Mouse (Mus musculus) embryonic facial prominence, embryonic 11.5 days (tissue): Measurements from ENCODE around the gene Col25a1. TPM values are rescaled to one million over a fixed set of nuclear protein-coding genes. Genes with fewer than 3 reads are reported as not detected.

Experiments used
- ATAC-seq: fragments of 200-750 bp; cut with Nextera tagmentation; replicated peaks from 2 replicates; pipeline ENCODE4 v1.8.0; 2017; ENCODE audit warnings: low read depth; ENCODE audit not compliant: insufficient number of reproducible peaks, low FRiP score, low TSS enrichment
- DNase-seq: peaks from one replicate; pipeline ENCODE4 v3.0.0-alpha.2; 2015; ENCODE audit warnings: low spot score
- H3K27ac ChIP-seq: fragments of 300-500 bp; sonication (generic); replicated peaks from 2 replicates; pipeline ENCODE4 v1.5.1; 2014; ENCODE audit warnings: mild to moderate bottlenecking, low read depth, low read length, control low read depth
- H3K27me3 ChIP-seq: fragments of 300-500 bp; sonication (generic); 2 replicates; pipeline ENCODE4 v1.6.1; 2014; ENCODE audit warnings: mild to moderate bottlenecking, low read length, moderate library complexity, mixed read lengths; ENCODE audit not compliant: control insufficient read depth, insufficient read depth
- H3K36me3 ChIP-seq: fragments of 300-500 bp; sonication (generic); replicated peaks from 2 replicates; pipeline ENCODE4 v1.6.1; 2014; ENCODE audit warnings: low read depth, mild to moderate bottlenecking, low read length, moderate library complexity, mixed read lengths; ENCODE audit not compliant: control insufficient read depth, insufficient read depth
- H3K4me1 ChIP-seq: fragments of 300-500 bp; sonication (generic); 2 replicates; pipeline ENCODE4 v1.6.1; 2014; ENCODE audit warnings: low read length, mixed read lengths; ENCODE audit not compliant: control insufficient read depth, insufficient read depth
- H3K4me2 ChIP-seq: fragments of 300-500 bp; sonication (generic); 2 replicates; pipeline ENCODE4 v1.6.1; 2014; ENCODE audit warnings: low read depth, mild to moderate bottlenecking, control low read depth, low read length, moderate library complexity
- H3K4me3 ChIP-seq: fragments of 300-500 bp; sonication (generic); 2 replicates; pipeline ENCODE4 v1.5.1; 2014; ENCODE audit warnings: low read depth, low read length, control low read depth
- H3K9ac ChIP-seq: fragments of 300-500 bp; sonication (generic); replicated peaks from 2 replicates; pipeline ENCODE4 v1.6.1; 2014; ENCODE audit warnings: mild to moderate bottlenecking, control low read depth, low read length
- H3K9me3 ChIP-seq: fragments of 300-500 bp; sonication (generic); replicated peaks from 2 replicates; pipeline ENCODE4 v1.6.1; 2016; ENCODE audit warnings: mild to moderate bottlenecking, low read length, inconsistent platforms, mixed read lengths; ENCODE audit not compliant: control insufficient read depth
- WGBS: fragments of 180-500 bp; shearing (Covaris S2); extraction: QIAGEN DNeasy Blood & Tissue Kit; methylation state at CpG from one replicate; pipeline ENCODE4 v1.1.7; 2014; 5-methylcytosine and 5-hydroxymethylcytosine counted together
- polyA plus RNA-seq: library from polyadenylated mRNA; unstranded; fragments of >200 nt; fragmentation: Nextera tagmentation; extraction: Ambion mirVana; gene quantifications from 2 replicates; pipeline ENCODE4 v1.2.1, GENCODE M21; 2014

Col25a1 gene
- polyA plus RNA-seq, 1 experiment from 2014 or later = 11.1 TPM

DNA sequence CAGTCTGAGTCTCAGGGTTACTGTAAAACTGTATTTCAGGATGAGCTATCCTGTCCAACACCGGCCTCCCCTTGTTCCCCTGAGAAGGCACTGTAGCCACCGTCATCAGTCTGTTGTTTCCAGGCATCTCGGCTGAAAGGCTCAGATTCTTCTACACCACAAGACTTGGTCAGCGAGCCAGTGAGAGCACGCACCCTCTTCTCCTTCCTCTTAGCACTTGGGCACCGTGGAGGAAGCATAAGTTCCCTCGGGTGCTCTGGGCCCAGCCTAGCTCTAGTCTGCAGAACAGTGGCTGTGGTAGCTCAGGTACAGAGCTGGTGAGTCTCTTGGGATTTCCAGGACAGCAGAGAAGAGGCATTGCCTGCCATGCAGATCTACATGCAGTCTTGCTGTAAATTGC is 229.5 kb downstream of the Col25a1 start:
- no peak overlapping the region for H3K9ac ChIP-seq
- ATAC-seq = no peak
- WGBS = 73% methylated on average over 7 of the region's 7 CpGs
- no peak overlapping the region for H3K27ac ChIP-seq
- H3K27me3 ChIP-seq = no peaks in the 10 kb centered on the region
- no peak overlapping the region for H3K4me2 ChIP-seq
- no peaks in the 10 kb centered on the region for H3K36me3 ChIP-seq
- H3K4me1 ChIP-seq = no peaks in the 10 kb centered on the region; the same call in 1 of the 2 replicates
- H3K4me3 ChIP-seq = no peak overlapping the region
- no peaks in the 10 kb centered on the region for H3K9me3 ChIP-seq
- DNase-seq = no peak

DNA sequence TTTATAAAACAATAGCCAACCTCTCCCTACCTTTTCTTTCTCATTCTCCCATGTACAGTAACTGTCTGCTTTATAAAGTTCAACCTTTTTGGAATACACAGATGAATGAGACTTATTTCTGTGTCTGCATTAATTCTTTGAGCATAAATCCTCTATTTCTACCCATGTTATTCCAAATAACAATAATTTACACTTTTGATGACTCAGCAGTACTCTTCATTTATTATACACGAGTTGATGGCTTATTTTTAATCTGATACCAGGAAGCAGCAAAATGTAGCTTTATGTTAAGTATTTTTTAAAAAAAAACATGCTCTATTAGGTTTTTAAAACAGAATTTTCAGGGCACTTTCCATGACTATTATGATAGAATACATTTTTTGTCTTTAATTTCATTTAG is 230.6 kb downstream of the Col25a1 start:
- H3K27me3 ChIP-seq = no peaks in the 10 kb centered on the region
- DNase-seq (no peak), ATAC-seq (no peak)
- H3K9ac ChIP-seq = no peak overlapping the region
- 61% methylated on average over 1 of the region's 1 CpGs for WGBS
- H3K27ac ChIP-seq = no peak overlapping the region
- H3K36me3 ChIP-seq = no peaks in the 10 kb centered on the region
- H3K4me2 ChIP-seq = no peak overlapping the region
- H3K4me3 ChIP-seq = no peak overlapping the region
- no peaks in the 10 kb centered on the region for H3K9me3 ChIP-seq
- H3K4me1 ChIP-seq = no peaks in the 10 kb centered on the region; the same call in 1 of the 2 replicates

DNA sequence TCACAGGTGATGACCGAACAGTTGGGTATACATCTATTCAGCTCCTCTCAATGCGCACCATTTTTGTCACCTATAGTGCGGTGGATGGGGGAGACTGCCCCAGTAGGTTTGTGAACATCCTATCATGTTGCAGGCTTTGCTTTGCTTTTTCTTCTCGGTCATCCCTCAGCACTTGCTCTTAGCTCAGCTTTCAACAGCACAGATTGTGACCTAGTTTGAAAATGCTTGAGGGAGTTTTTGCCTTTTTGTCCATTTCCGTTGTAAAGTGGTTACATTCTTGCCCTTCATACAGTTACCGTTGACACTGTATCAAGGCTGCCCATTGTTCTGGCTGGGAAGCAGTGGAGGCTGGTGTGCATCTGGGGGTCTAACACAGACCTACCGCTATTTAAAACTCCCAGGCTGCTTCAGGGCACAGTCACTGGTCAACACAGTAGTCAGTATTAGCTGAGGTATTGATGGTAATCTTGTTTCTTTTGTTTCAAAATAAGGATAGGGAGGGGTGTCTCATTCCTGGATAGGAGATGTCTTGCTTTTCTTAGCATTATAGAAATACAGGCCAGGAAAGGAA is 231.6 kb downstream of the Col25a1 start:
- 49% methylated on average over 7 of the region's 7 CpGs for WGBS
- peak; percentile 59; the same call in 1 of the 2 replicates for ATAC-seq
- H3K4me1 ChIP-seq = no peaks in the 10 kb centered on the region; the same call in 1 of the 2 replicates
- no peak for DNase-seq
- no peak overlapping the region for H3K27ac ChIP-seq
- no peak overlapping the region for H3K4me3 ChIP-seq
- H3K9me3 ChIP-seq = no peaks in the 10 kb centered on the region
- no peaks in the 10 kb centered on the region for H3K27me3 ChIP-seq
- no peak overlapping the region for H3K9ac ChIP-seq
- H3K36me3 ChIP-seq = no peaks in the 10 kb centered on the region
- no peak overlapping the region for H3K4me2 ChIP-seq

DNA sequence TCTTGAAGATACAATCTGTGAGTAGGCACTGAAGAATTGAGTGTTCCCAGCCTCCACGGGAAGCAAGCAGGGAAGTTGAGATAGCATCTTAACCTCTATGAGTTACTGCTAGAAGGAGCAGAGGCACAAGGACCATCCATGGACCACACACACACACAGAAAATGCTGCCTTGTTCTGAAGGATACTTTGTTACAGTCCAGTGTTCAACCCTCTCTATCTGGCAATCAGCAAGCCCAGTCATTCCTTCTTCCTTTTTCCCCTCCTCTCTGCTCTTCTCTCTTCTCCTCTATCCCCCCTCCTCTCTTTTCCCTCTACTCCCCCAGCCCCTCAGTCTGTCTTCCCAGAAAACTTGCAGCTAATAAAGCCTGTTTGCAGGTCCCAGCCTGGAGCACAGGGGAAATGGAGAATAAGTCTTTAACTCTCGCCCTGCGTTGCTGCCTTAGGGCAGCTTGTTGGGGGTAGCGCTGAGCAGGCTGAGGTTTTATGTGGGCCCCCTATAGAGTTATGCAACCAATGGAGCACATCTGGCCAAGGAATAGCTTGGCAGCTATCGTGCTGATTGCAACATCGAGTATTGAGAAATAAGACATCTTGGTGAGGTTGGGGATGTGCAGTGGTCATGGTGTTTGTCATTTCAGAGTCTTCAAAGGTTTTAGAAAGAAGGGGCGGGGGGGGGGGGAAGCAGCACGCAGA is 235.8 kb downstream of the Col25a1 start:
- no peak for ATAC-seq

DNA sequence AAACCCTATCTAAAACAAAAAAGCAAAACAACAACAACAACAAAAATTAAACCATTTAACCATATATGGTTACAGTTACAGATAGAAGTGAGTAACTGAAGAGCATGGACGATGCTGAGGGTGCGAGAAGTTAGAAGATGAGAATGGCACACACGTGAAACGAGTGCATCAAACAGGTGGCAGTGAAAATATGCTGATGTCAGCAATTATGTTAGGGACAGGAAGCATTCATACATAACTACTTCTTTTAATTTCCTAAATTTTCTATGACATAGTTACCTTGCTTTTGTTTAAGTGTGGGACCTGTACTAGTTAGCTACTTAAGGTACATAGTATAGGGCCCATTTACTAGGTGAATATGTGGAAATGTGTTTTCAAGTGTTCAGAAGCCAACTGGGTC is 237.1 kb downstream of the Col25a1 start:
- no peaks in the 10 kb centered on the region for H3K36me3 ChIP-seq
- ATAC-seq = no peak
- H3K9me3 ChIP-seq = no peaks in the 10 kb centered on the region
- no peaks in the 10 kb centered on the region for H3K27me3 ChIP-seq
- no peak overlapping the region for H3K9ac ChIP-seq
- DNase-seq = no peak
- 91% methylated on average over 4 of the region's 4 CpGs for whole genome bisulfite sequencing
- no peak overlapping the region for H3K4me3 ChIP-seq
- no peak overlapping the region for H3K4me2 ChIP-seq
- H3K27ac ChIP-seq = no peak overlapping the region
- H3K4me1 ChIP-seq = no peaks in the 10 kb centered on the region

More for the DNA sequence above, 235.8 kb downstream of the Col25a1 start:
- no peaks in the 10 kb centered on the region; the same call in 1 of the 2 replicates for H3K4me1 ChIP-seq
- no peak overlapping the region for H3K27ac ChIP-seq
- H3K9ac ChIP-seq = no peak overlapping the region
- H3K27me3 ChIP-seq = no peaks in the 10 kb centered on the region
- DNase-seq = no peak
- WGBS = 47% methylated on average over 8 of the region's 8 CpGs
- H3K9me3 ChIP-seq = no peaks in the 10 kb centered on the region
- no peak overlapping the region for H3K4me3 ChIP-seq
- no peak overlapping the region for H3K4me2 ChIP-seq
- no peaks in the 10 kb centered on the region for H3K36me3 ChIP-seq

DNA sequence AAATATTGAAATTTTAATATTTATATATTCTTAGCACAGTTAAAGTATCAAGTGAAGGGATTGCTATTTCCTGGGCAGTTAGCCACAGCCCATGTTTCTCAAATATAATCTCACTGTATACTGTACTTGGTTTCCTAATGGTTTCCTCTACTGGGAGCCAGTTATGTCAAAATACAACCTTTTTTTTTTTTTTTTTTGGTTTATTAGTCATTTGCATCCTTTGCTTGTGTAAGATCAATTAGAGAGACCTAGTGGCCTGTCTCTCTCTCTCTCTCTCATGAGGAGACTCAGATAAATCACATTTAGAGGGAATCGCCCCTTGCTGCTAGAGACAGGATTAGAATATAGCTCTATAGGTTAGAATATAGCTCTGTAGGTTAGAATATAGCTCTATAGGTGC is 237.8 kb downstream of the Col25a1 start:
- ATAC-seq = no peak
- WGBS = 82% methylated on average over 1 of the region's 1 CpGs
- H3K9ac ChIP-seq = no peak overlapping the region

DNA sequence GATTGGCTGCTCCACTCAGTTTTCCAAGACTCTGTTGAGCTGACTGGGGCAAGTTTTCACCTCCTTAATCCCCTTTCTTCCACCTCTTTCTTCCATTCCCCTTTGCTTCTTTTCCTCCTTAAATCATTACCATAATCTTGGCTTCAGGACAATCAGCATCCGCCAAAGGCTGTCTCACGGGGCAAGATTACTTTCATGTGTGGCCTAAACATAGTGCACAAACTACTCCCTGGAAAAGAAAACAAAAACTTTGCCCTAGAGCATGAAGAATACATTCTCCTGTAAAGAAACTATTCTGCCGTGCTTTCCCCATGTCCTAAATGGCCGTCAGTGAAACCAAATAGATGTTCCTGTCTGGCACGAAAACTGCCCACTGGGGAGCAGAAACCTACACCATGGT is 238.9 kb downstream of the Col25a1 start:
- ATAC-seq = no peak
- no peak overlapping the region for H3K4me3 ChIP-seq
- H3K9me3 ChIP-seq = no peaks in the 10 kb centered on the region
- no peaks in the 10 kb centered on the region for H3K27me3 ChIP-seq
- no peak for DNase-seq
- no peaks in the 10 kb centered on the region for H3K36me3 ChIP-seq
- H3K4me1 ChIP-seq = no peaks in the 10 kb centered on the region
- H3K9ac ChIP-seq = no peak overlapping the region
- WGBS = 40% methylated on average over 5 of the region's 5 CpGs
- no peak overlapping the region for H3K27ac ChIP-seq
- H3K4me2 ChIP-seq = no peak overlapping the region

More for the DNA sequence above, 237.8 kb downstream of the Col25a1 start:
- H3K4me2 ChIP-seq = no peak overlapping the region
- H3K27me3 ChIP-seq = no peaks in the 10 kb centered on the region
- H3K4me3 ChIP-seq = no peak overlapping the region
- no peaks in the 10 kb centered on the region for H3K36me3 ChIP-seq
- no peak overlapping the region for H3K27ac ChIP-seq
- H3K9me3 ChIP-seq = no peaks in the 10 kb centered on the region
- no peaks in the 10 kb centered on the region for H3K4me1 ChIP-seq
- DNase-seq = no peak

DNA sequence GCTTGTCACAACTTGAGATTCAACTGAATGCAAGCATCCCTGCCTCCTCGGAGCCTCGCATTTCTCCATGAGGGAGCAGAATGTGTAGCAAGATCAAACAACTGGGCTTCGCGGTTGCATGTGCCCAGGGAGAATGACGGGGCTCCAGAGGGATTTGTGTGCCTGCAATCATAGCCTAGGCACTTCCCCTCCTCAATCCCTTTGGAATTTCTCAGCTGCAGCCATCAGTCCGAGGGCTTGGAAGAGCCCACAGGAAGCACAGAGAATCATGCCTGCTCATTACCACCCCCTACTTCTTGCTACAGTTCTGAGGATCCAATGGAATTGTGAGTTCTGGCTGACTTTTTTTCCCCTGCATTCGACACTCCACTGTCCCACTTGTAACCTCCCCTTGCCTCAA is 241.8 kb downstream of the Col25a1 start:
- no peak overlapping the region for H3K9ac ChIP-seq
- H3K27me3 ChIP-seq = no peaks in the 10 kb centered on the region
- 41% methylated on average over 7 of the region's 7 CpGs for WGBS
- no peaks in the 10 kb centered on the region for H3K9me3 ChIP-seq
- H3K4me1 ChIP-seq = no peaks in the 10 kb centered on the region
- no peak overlapping the region for H3K4me2 ChIP-seq
- no peak for ATAC-seq
- no peaks in the 10 kb centered on the region for H3K36me3 ChIP-seq
- H3K4me3 ChIP-seq = no peak overlapping the region
- DNase-seq = no peak
- H3K27ac ChIP-seq = no peak overlapping the region
